Mouse (Mus musculus) intestine, postnatal 0 days (tissue): ENCODE data around the gene Csk. TPM values are rescaled to one million over a fixed set of nuclear protein-coding genes. Genes with fewer than 3 reads are reported as not detected.

Experiments
- ATAC-seq: fragments of 200-750 bp; cut with Nextera tagmentation; 2 replicates; pipeline ENCODE4 v1.8.0; 2017; ENCODE audit warnings: mild to moderate bottlenecking, moderate TSS enrichment, moderate library complexity
- H3K27ac ChIP-seq: fragments of 300-500 bp; sonication (generic); 2 replicates; pipeline ENCODE4 v1.5.1; 2014; ENCODE audit warnings: mild to moderate bottlenecking, low read depth, low read length, moderate library complexity
- H3K27me3 ChIP-seq: fragments of 300-500 bp; sonication (generic); replicated peaks from 2 replicates; pipeline ENCODE4 v1.6.1; 2014; ENCODE audit warnings: low read length, mixed read lengths; ENCODE audit not compliant: control insufficient read depth, insufficient read depth
- H3K36me3 ChIP-seq: fragments of 300-500 bp; sonication (generic); 2 replicates; pipeline ENCODE4 v1.6.1; 2014; ENCODE audit warnings: mild to moderate bottlenecking, moderate library complexity; ENCODE audit not compliant: control insufficient read depth, insufficient read depth
- H3K4me1 ChIP-seq: fragments of 300-500 bp; sonication (generic); replicated peaks from 2 replicates; pipeline ENCODE4 v1.6.1; 2014; ENCODE audit warnings: antibody characterized with exemption, low read length, mixed read lengths; ENCODE audit not compliant: control insufficient read depth, insufficient read depth
- H3K4me2 ChIP-seq: fragments of 300-500 bp; sonication (generic); replicated peaks from 2 replicates; pipeline ENCODE4 v1.6.1; 2014; ENCODE audit warnings: low read depth, mild to moderate bottlenecking, moderate library complexity
- H3K4me3 ChIP-seq: fragments of 300-500 bp; sonication (generic); 2 replicates; pipeline ENCODE4 v1.5.1; 2014; ENCODE audit warnings: low read depth, low read length
- H3K9ac ChIP-seq: fragments of 300-500 bp; sonication (generic); 2 replicates; pipeline ENCODE4 v1.6.1; 2014; ENCODE audit warnings: mild to moderate bottlenecking, low read depth, low read length
- H3K9me3 ChIP-seq: fragments of 300-500 bp; sonication (generic); 2 replicates; pipeline ENCODE4 v1.6.1; 2016; ENCODE audit warnings: mixed run types; ENCODE audit not compliant: control insufficient read depth
- CTCF ChIP-seq: sonication (generic); IDR thresholded peaks from 2 replicates; pipeline ENCODE4 v1.5.1; 2016; ENCODE audit warnings: low read depth, mild to moderate bottlenecking, control low read depth, antibody characterized with exemption, moderate library complexity
- WGBS: fragments of 180-500 bp; shearing (Covaris S2); extraction: QIAGEN DNeasy Blood & Tissue Kit; methylation state at CpG from one replicate; pipeline ENCODE4 v1.1.7; 2014; 5-methylcytosine and 5-hydroxymethylcytosine counted together
- polyA plus RNA-seq: library from polyadenylated mRNA; unstranded; fragments of >200 nt; fragmentation: Nextera tagmentation; extraction: Ambion mirVana; gene quantifications from 2 replicates; pipeline ENCODE4 v1.2.1, GENCODE M21; 2015

The Csk gene
- polyA plus RNA-seq, 1 experiment from 2014 or later: 18.7 TPM

DNA sequence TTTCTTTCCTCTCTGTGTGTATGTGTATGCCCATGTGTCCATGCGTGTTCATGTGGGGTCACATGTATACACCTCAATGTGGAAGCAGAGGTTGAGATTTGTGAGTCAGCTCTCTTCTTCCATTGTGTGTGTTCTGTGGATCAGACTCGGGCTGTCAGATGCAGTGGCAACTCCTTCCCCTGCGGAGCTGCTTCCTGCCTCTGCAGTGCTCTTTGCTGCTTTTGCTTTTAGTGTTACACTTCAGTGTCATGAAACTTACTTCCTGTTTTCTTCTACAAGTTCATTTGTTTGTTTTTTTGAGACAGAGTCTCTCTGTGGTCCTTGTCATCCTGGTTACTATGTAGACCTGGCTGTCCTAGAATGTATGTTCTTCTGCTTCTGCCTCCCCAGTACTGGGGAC is 68.4 kb downstream of the Csk start:
- Histone ChIP-seq H3K9ac (no peak overlapping the region), H3K4me1 (no peaks in the 10 kb centered on the region), H3K9me3 (no peaks in the 10 kb centered on the region), H3K4me3 (no peak overlapping the region), H3K27me3 (no peaks in the 10 kb centered on the region), H3K4me2 (no peak overlapping the region), H3K27ac (no peak overlapping the region), H3K36me3 (peaks cover 69% of the 10 kb centered on the region)
- no peak for ATAC-seq
- no peak for TF ChIP-seq CTCF
- 85% methylated on average over 3 of the region's 3 CpGs for WGBS

DNA sequence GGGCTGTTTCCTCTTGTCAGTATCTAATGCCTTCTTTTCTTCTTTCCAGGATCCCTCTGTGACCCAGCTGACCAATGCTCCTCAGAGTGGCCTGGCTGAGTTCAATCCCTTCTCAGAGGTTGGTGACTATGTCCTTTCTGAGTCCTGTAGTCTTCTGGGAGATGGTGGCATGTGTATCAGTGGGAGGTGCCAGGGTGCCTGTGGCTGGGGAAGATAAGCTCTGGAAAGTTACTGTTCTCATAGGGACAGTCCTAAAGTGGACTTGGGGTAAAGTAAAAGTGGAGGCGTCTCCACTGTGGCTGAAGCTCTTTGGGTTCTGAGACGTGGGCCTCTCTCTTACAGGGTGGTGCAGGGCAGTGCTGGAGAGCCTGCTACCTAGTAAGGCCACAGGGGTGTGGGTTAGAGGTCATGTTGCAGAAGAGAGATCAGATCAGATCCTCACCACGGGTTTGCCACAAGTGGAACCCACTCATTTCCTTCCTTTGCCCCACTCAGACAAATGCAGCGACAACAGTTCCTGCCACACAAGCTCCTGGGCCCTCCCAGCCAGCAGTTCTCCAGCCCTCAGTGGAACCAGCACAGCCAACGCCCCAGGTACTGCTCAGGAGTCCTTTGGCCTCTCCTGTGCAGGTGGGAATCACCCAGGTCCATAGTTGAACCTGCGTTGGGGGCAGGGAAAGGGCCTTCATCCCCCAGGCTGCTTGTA is 76.1 kb downstream of the Csk start:
- Histone ChIP-seq H3K36me3 (peaks cover 56% of the 10 kb centered on the region), H3K9ac (no peak overlapping the region), H3K4me3 (no peak overlapping the region), H3K27ac (no peak overlapping the region; the same call in 1 of the 2 replicates), H3K4me2 (no peak overlapping the region), H3K9me3 (no peaks in the 10 kb centered on the region), H3K27me3 (no peaks in the 10 kb centered on the region), H3K4me1 (no peaks in the 10 kb centered on the region)
- 81% methylated on average over 6 of the region's 6 CpGs for WGBS
- no peak for ATAC-seq
- TF ChIP-seq CTCF: no peak

Other genes with a start within 250 kb of the Csk start
- 17.3 and 18.8 TPM in 2 replicates for gene Ppcdc, start 213.5 kb downstream of the Csk start, polyA plus RNA-seq
- gene Scamp5, start 185.6 kb downstream of the Csk start, polyA plus RNA-seq: 15.9 and 16.8 TPM in 2 replicates
- 3.2 and 4.8 TPM in 2 replicates for gene Rpp25, start 149.6 kb downstream of the Csk start, polyA plus RNA-seq
- gene Cox5a, start 132.4 kb downstream of the Csk start, polyA plus RNA-seq: 1,449 and 1,523 TPM in 2 replicates
- gene Fam219b, start 116.1 kb downstream of the Csk start, polyA plus RNA-seq: 6.9 and 7.8 TPM in 2 replicates
- gene Mpi, start 100.9 kb downstream of the Csk start, polyA plus RNA-seq: 22.8 and 27.5 TPM in 2 replicates
- gene Scamp2, start 92.7 kb downstream of the Csk start, polyA plus RNA-seq: 90.2 and 92.3 TPM in 2 replicates
- 8.3 and 10.3 TPM in 2 replicates for gene Ulk3, start 64.2 kb downstream of the Csk start, polyA plus RNA-seq
- gene Cplx3, start 47.4 kb downstream of the Csk start, polyA plus RNA-seq: not detected in 2 replicates
- gene Lman1l, start 32.9 kb downstream of the Csk start, polyA plus RNA-seq: not detected in 2 replicates
- gene Cyp1a2, start 30.1 kb upstream of the Csk start, polyA plus RNA-seq: not detected in 2 replicates
- 0.05 and 0.09 TPM in 2 replicates for gene Cyp1a1, start 34.3 kb upstream of the Csk start, polyA plus RNA-seq
- 12.3 and 14.2 TPM in 2 replicates for gene Edc3, start 54.9 kb upstream of the Csk start, polyA plus RNA-seq
- 26.7 and 27.4 TPM in 2 replicates for gene Clk3, start 112.2 kb upstream of the Csk start, polyA plus RNA-seq
- 5.2 and 5.4 TPM in 2 replicates for gene Arid3b, start 183.2 kb upstream of the Csk start, polyA plus RNA-seq